Mouse (Mus musculus) ES-E14 (cell line): ENCODE data around the gene Gucy2e. TPM values are rescaled to one million over a fixed set of nuclear protein-coding genes. Genes with fewer than 3 reads are reported as not detected.

ENCODE experiments used
- DNase-seq: peaks from one replicate; pipeline ENCODE4 v3.0.0-alpha.2; 2013; ENCODE audit warnings: low read depth, low spot score
- H3K27ac ChIP-seq: 2 replicates; pipeline ENCODE4 v1.5.1; 2012; ENCODE audit warnings: low read depth, mild to moderate bottlenecking, low read length, moderate library complexity, mixed read lengths; ENCODE audit not compliant: poor library complexity, insufficient read depth, severe bottlenecking
- H3K36me3 ChIP-seq: 2 replicates; pipeline ENCODE4 v1.6.1; 2012; ENCODE audit warnings: mild to moderate bottlenecking, low read length, moderate library complexity, mixed read lengths; ENCODE audit not compliant: control insufficient read depth, poor library complexity, insufficient read depth, severe bottlenecking
- H3K4me1 ChIP-seq, 2 experiments: fragments of 150-350 bp in 1 of 2; sonication (generic) in 1 of 2; 2 replicates each; pipeline ENCODE4 v1.6.1; 2012; ENCODE audit warnings: low read length in 2 of 2, mild to moderate bottlenecking in 1 of 2, mixed read lengths in 1 of 2; ENCODE audit not compliant: control insufficient read depth in 2 of 2, insufficient read depth in 2 of 2, poor library complexity in 1 of 2
- H3K4me3 ChIP-seq, 2 experiments: fragments of 150-350 bp in 1 of 2; sonication (generic) in 1 of 2; 2 replicates each; pipeline ENCODE4 v1.5.1; 2012; ENCODE audit warnings: low read length in 2 of 2, low read depth in 1 of 2, mild to moderate bottlenecking in 1 of 2, mixed read lengths in 1 of 2; ENCODE audit not compliant: insufficient read depth in 1 of 2, poor library complexity in 1 of 2, severe bottlenecking in 1 of 2
- H3K9ac ChIP-seq: 2 replicates; pipeline ENCODE4 v1.6.1; 2012; ENCODE audit warnings: low read depth, mild to moderate bottlenecking, low read length, mixed read lengths; ENCODE audit not compliant: poor library complexity, insufficient read depth, severe bottlenecking
- H3K9me3 ChIP-seq: fragments of 150-350 bp; sonication (generic); 2 replicates; pipeline ENCODE4 v1.6.1; 2012; ENCODE audit warnings: low read depth, mild to moderate bottlenecking, low read length; ENCODE audit not compliant: control insufficient read depth, insufficient read depth
- CHD2 ChIP-seq: IDR thresholded peaks from 2 replicates; pipeline ENCODE4 v1.6.1; 2014; ENCODE audit warnings: mild to moderate bottlenecking, low read depth, low read length, inconsistent platforms
- HCFC1 ChIP-seq: IDR thresholded peaks from 2 replicates; pipeline ENCODE4 v1.6.1; 2012; ENCODE audit warnings: low read length, inconsistent platforms, borderline replicate concordance; ENCODE audit not compliant: insufficient read depth
- MAFK ChIP-seq: IDR thresholded peaks from 2 replicates; pipeline ENCODE4 v1.6.1; 2014; ENCODE audit warnings: mild to moderate bottlenecking, low read depth, low read length, inconsistent platforms; ENCODE audit not compliant: insufficient read depth
- ZC3H11A ChIP-seq: IDR thresholded peaks from 2 replicates; pipeline ENCODE4 v1.6.1; 2012; ENCODE audit warnings: low read depth, mild to moderate bottlenecking, inconsistent platforms, low read length, borderline replicate concordance
- ZNF384 ChIP-seq: IDR thresholded peaks from 2 replicates; pipeline ENCODE4 v1.6.1; 2012; ENCODE audit warnings: low read depth, low read length, inconsistent platforms
- in situ Hi-C, 2 experiments: fragments of 600-800 bp; cut with MboI; formaldehyde crosslinking; loops; one replicate each; pipeline ENCODE4 v1.15.1; 2025; ENCODE audit warnings: low sequenced_read_pairs in 2 of 2, inconsistent platforms in 1 of 2; ENCODE audit not compliant: unreplicated experiment in 2 of 2
- total RNA-seq: library from RNA; depleted of rRNA; stranded (reverse); fragments of 300-350 nt; gene quantifications from 2 replicates; pipeline ENCODE4 v1.2.3, GENCODE M21; 2012

The Gucy2e gene
- total RNA-seq, 1 experiment, result 0.09 TPM

- no peak overlapping the region for H3K4me3 ChIP-seq
- in situ Hi-C loops, result loop anchor here (10.0 kb wide), 1 partner anchor 54 kb away; the partner anchor contains the start of gene Alox8 (in 2 of the 2)
Measured at GRCm38 (mm10) chr11:69249131-69249530, 12.3 kb upstream of the Gucy2e start.

GRCm38 (mm10) chr11:69245643-69246042, 8.8 kb upstream of the Gucy2e start:
- no peak overlapping the region for H3K9ac ChIP-seq
- no peaks in the 10 kb centered on the region for H3K4me1 ChIP-seq
- no peak overlapping the region for H3K27ac ChIP-seq
- TF ChIP-seq HCFC1 (no peak), ZC3H11A (no peak), MAFK (no peak), CHD2 (no peak), ZNF384 (no peak)
- in situ Hi-C loops, result loop anchor here (10.0 kb wide), 1 partner anchor 51 kb away; the partner anchor contains the start of gene Alox8 (in 2 of the 2)
- H3K9me3 ChIP-seq, result no peaks in the 10 kb centered on the region
- H3K4me3 ChIP-seq, result no peak overlapping the region
- DNase-seq, result no peak
- no peaks in the 10 kb centered on the region for H3K36me3 ChIP-seq

More at GRCm38 (mm10) chr11:69249131-69249530, 12.3 kb upstream of the Gucy2e start:
- Histone ChIP-seq H3K36me3 (no peaks in the 10 kb centered on the region), H3K9me3 (no peaks in the 10 kb centered on the region), H3K4me1 (no peaks in the 10 kb centered on the region), H3K9ac (no peak overlapping the region), H3K27ac (no peak overlapping the region)
- DNase-seq, result no peak
- no peak for TF ChIP-seq ZC3H11A
- no peak for TF ChIP-seq HCFC1
- no peak for TF ChIP-seq ZNF384
- no peak for TF ChIP-seq MAFK
- no peak for TF ChIP-seq CHD2

- Histone ChIP-seq H3K9me3 (no peaks in the 10 kb centered on the region), H3K4me3 (no peak overlapping the region), H3K36me3 (no peaks in the 10 kb centered on the region), H3K4me1 (no peaks in the 10 kb centered on the region), H3K27ac (no peak overlapping the region), H3K9ac (no peak overlapping the region)
- in situ Hi-C loops, result loop anchor here (10.0 kb wide), 1 partner anchor 50 kb away; the partner anchor contains the start of gene Alox8 (in 2 of the 2)
- no peak for DNase-seq
- TF ChIP-seq MAFK (no peak), CHD2 (no peak), ZNF384 (no peak), HCFC1 (no peak), ZC3H11A (peak; percentile 74; the same call in 1 of the 2 replicates)
Measured at GRCm38 (mm10) chr11:69244911-69245310, 8.1 kb upstream of the Gucy2e start.

GRCm38 (mm10) chr11:69236061-69236925, 543 bp downstream of the Gucy2e start:
- Histone ChIP-seq H3K9me3 (no peaks in the 10 kb centered on the region), H3K9ac (peak overlapping the region; percentile 61), H3K36me3 (no peaks in the 10 kb centered on the region), H3K4me3 (peak overlapping the region; percentile 52 to 84), H3K27ac (no peak overlapping the region), H3K4me1 (peaks cover 0 to 3% of the 10 kb centered on the region in 2 experiments; a peak in 2 of 4 replicates)
- TF ChIP-seq ZC3H11A, result no peak
- TF ChIP-seq MAFK, result no peak
- no peak for TF ChIP-seq ZNF384
- TF ChIP-seq HCFC1, result no peak
- no peak for TF ChIP-seq CHD2
- no peak for DNase-seq
- in situ Hi-C loops, result no loop called here
